Mouse (Mus musculus): ENCODE data around the gene Med22.

Gene Med22

GRCm38 (mm10) chr2:26862856-26863255 lies 47.6 kb downstream of the Med22 start:
- DNase-seq, result no peak
